Mouse (Mus musculus) G1E (cell line): ENCODE data around the gene Fhit.

Experiments used
- CTCF ChIP-seq: IDR thresholded peaks from 2 replicates; pipeline ENCODE4 v1.5.1; 2012; ENCODE audit warnings: low read depth, low read length, inconsistent platforms, mixed read lengths
- GATA1 ChIP-seq: IDR thresholded peaks from 2 replicates; pipeline ENCODE4 v1.6.1; 2012; ENCODE audit warnings: borderline replicate concordance, low read length, inconsistent platforms, mixed read lengths
- POLR2AphosphoS5 ChIP-seq: IDR thresholded peaks from 2 replicates; pipeline ENCODE4 v1.6.1; 2012; ENCODE audit warnings: low read depth, low read length, inconsistent platforms; ENCODE audit not compliant: insufficient replicate concordance

DNA sequence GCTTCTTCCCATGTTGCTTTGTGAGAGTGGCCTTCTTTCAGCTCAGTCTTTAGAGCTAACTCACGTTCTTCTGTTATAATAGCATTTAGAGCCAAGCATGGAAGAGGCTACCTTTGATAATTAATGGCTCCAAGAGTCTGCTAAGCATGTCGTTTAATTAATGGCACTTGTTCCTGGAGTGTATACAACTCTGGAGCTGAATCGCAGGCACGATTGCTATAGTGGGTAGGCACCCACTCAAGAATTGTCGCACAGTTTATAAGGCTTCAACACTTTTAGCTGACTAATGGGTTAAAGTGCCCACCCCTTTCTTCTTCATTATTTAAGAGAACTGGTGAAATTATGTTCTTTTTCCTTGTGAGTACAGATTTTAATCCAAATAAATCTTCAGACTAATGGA lies 1605.5 kb downstream of the Fhit start:
- TF ChIP-seq CTCF (no peak), POLR2AphosphoS5 (no peak), GATA1 (no peak)
